Mouse (Mus musculus): ENCODE data around the gene Vps51.

Gene Vps51

GRCm38 (mm10) chr19:6079983-6080480 is 3.0 kb upstream of the Vps51 start, which contains the start of gene Tmem262:
TSS of gene Tmem262 (plus strand) at chr19:6080033.
- in situ Hi-C loops (cut with MboI, MseI), result no loop called here

- in situ Hi-C loops (cut with MboI, MseI), result no loop called here
These were observed 3.1 kb downstream of the Vps51 start for GRCm38 (mm10) chr19:6073889-6074288.

- in situ Hi-C loops (cut with MboI, MseI), result no loop called here
These were observed 5.8 kb downstream of the Vps51 start for GRCm38 (mm10) chr19:6071261-6071660.

- in situ Hi-C loops (cut with MboI, MseI), result no loop called here
These were observed 6.3 kb downstream of the Vps51 start for GRCm38 (mm10) chr19:6070571-6071250.

GRCm38 (mm10) chr19:6069851-6070250 is 7.2 kb downstream of the Vps51 start:
- in situ Hi-C loops (cut with MboI, MseI), result no loop called here

GRCm38 (mm10) chr19:6068951-6069350 is 8.1 kb downstream of the Vps51 start:
- in situ Hi-C loops (cut with MboI, MseI), result no loop called here

GRCm38 (mm10) chr19:6067724-6068415 is 9.2 kb downstream of the Vps51 start, which contains the start of gene Tm7sf2:
TSS of gene Tm7sf2 (minus strand) at chr19:6068373.
- in situ Hi-C loops (cut with MboI, MseI), result no loop called here

- in situ Hi-C loops (cut with MboI, MseI), result no loop called here
These were observed 9.9 kb downstream of the Vps51 start for GRCm38 (mm10) chr19:6067011-6067723.

- in situ Hi-C loops (cut with MboI, MseI), result no loop called here
These were observed 10.5 kb downstream of the Vps51 start for GRCm38 (mm10) chr19:6066571-6066970.

- in situ Hi-C loops (cut with MboI, MseI), result no loop called here
These were observed 13.9 kb downstream of the Vps51 start for GRCm38 (mm10) chr19:6063081-6063480.

- in situ Hi-C loops (cut with MboI, MseI), result no loop called here
These were observed 14.6 kb downstream of the Vps51 start for GRCm38 (mm10) chr19:6062418-6062817.

- in situ Hi-C loops (cut with MboI, MseI), result no loop called here
These were observed 15.3 kb downstream of the Vps51 start for GRCm38 (mm10) chr19:6061641-6062302.

GRCm38 (mm10) chr19:6061021-6061533 is 16.0 kb downstream of the Vps51 start, which contains the start of gene Znhit2:
TSS of gene Znhit2 (plus strand) at chr19:6061192.
- in situ Hi-C loops (cut with MboI, MseI), result no loop called here

GRCm38 (mm10) chr19:6058966-6059365 is 18.1 kb downstream of the Vps51 start:
- in situ Hi-C loops (cut with MboI, MseI), result no loop called here

- in situ Hi-C loops (cut with MboI, MseI), result no loop called here
These were observed 18.5 kb downstream of the Vps51 start for GRCm38 (mm10) chr19:6058513-6058912.

- in situ Hi-C loops (cut with MboI, MseI), result no loop called here
These were observed 19.5 kb downstream of the Vps51 start, which contains the start of the genes Mrpl49 and Fau for GRCm38 (mm10) chr19:6057313-6058096. TSS of gene Mrpl49 (minus strand) at chr19:6057785. TSS of gene Fau (plus strand) at chr19:6057844.

GRCm38 (mm10) chr19:6056696-6057095 is 20.3 kb downstream of the Vps51 start:
- in situ Hi-C loops (cut with MboI, MseI), result no loop called here

GRCm38 (mm10) chr19:6054296-6054695 is 22.7 kb downstream of the Vps51 start:
- in situ Hi-C loops (cut with MboI, MseI), result no loop called here

GRCm38 (mm10) chr19:6052516-6052915 is 24.5 kb downstream of the Vps51 start:
- in situ Hi-C loops (cut with MboI, MseI), result no loop called here

GRCm38 (mm10) chr19:6048681-6049410 is 28.2 kb downstream of the Vps51 start:
- in situ Hi-C loops (cut with MboI, MseI), result no loop called here

Measured in T-helper 17 cell (primary cell).